Mouse (Mus musculus): ENCODE measurements around the gene Inpp4b. TPM values are rescaled to one million over a fixed set of nuclear protein-coding genes. Genes with fewer than 3 reads are reported as not detected.
"Not testable (repeated sequence)": the region's sequence is repeated elsewhere in the genome, so short reads cannot be mapped to it uniquely, and the experiment has no call there.

Gene Inpp4b
- polyA plus RNA-seq, 1 experiment from 2014 or later = 49.9 TPM

GRCm38 (mm10) chr8:81953101-81953500 is 610.7 kb downstream of the Inpp4b start:
- no peak for DNase-seq (ENCODE audit: low spot score)

DNA sequence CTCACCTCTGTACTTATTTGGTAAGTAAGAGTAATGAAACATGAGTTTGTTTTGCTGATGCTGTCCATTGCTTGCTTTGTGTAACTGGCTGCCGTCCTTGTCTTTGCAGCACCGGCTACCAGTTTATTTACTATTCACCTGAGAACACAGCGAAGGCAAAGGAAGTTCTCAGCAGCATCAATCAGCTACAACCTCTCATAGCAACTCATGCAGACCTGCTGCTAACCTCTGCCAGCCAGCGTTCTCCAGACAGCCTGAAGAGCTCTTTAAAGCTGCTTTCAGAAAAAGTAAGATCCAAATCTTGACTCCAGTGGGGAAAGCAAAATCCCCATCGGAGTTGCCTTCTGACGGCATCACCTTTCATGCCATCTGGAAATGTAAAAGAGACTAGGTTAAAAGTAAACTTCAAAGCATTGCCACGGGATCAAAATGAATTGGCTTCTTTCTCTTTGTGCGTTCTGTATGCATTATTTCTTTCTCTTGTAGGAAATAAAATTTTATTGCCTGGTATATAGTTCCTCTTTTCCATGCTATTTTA is 642.8 kb downstream of the Inpp4b start:
- DNase-seq (ENCODE audit: low spot score) = no peak

- no peak for DNase-seq (ENCODE audit: low spot score)
These were observed 650.6 kb downstream of the Inpp4b start for GRCm38 (mm10) chr8:81992966-81993365.

DNA sequence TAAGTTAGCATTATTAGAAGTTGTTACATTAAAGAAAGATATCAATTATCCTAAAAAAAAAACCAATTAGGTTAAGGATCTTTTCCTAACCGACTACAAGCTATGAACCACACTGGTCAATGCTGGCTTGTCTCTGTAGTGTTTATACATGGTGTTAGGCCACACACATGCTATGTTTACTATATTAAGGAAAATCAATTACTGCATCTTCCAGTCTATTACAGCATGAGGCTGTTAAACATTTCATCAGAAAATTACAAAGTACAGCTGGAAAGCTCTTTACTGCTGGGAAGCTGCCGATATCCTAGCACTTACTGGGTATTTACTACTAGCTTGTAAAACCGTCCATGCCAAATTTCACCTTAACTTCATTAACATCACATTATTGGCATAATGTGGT is 653.9 kb downstream of the Inpp4b start:
- DNase-seq (ENCODE audit: low spot score) = no peak

DNA sequence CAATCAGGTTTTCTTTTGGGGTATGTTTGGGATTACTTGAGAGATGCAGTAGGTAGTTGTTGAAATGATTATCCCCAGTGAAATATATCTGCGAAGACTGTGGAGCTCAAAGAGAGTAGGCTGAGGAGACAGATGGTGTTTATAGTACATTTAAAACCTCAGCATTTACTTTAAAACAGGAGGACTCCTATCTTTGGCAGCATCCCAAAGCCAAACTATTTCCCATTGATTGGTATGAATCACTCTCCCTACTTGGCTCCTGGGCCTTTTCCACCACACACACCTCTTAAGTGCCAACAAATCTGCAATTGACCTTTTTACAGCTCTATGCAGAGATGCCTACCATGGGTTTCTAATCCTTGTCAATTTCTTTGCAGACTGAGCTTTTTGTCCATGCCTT is 654.5 kb downstream of the Inpp4b start:
- no peak for DNase-seq (ENCODE audit: low spot score)

- no peak for DNase-seq (ENCODE audit: low spot score)
These were observed 661.8 kb downstream of the Inpp4b start for GRCm38 (mm10) chr8:82004158-82004557.

DNA sequence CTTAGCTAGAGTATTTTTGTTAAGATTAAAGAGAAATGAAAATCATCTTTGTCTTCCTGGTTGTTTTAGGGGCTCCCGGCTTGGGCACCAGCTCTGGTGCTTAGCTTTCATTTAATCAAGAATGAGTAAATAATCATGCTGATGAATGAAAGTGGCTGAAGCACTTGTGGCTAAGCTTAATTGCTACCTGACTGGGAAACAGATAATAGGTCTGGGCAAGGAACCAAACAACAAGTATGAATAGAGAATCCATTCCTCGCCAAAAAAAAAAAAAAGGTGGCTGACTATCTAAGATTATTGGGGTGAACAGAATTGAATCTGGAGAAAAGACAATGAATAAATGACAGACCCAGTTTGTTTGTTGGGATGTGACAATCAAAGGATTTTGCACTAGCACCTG is 663.1 kb downstream of the Inpp4b start:
- DNase-seq (ENCODE audit: low spot score) = no peak

GRCm38 (mm10) chr8:82017792-82018191 is 675.4 kb downstream of the Inpp4b start:
- no peak for DNase-seq (ENCODE audit: low spot score)

DNA sequence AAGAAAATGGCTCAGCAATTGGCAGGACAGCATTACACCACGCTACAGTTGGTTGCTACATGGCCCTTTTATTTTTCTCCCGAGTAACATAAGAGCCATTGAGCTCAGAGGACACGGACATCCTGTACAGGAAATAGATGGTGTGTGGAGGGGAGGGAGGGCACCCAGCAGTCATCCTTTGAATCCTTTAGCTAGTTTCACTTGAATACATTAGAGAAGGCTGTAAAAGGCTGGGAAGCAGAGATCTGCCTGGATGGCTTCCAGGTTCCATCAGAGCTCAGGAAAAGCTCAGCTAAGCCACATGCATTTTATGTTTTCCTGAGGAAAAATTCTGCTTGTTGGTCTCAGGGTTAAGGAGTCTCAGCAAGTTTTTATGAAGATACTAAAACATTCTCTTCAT is 685.0 kb downstream of the Inpp4b start:
- DNase-seq (ENCODE audit: low spot score) = no peak

GRCm38 (mm10) chr8:82028896-82029295 is 686.5 kb downstream of the Inpp4b start:
- peak; percentile 20 for DNase-seq (ENCODE audit: low spot score)

GRCm38 (mm10) chr8:82032035-82032434 is 689.7 kb downstream of the Inpp4b start:
- not testable (repeated sequence) for DNase-seq (ENCODE audit: low spot score)

DNA sequence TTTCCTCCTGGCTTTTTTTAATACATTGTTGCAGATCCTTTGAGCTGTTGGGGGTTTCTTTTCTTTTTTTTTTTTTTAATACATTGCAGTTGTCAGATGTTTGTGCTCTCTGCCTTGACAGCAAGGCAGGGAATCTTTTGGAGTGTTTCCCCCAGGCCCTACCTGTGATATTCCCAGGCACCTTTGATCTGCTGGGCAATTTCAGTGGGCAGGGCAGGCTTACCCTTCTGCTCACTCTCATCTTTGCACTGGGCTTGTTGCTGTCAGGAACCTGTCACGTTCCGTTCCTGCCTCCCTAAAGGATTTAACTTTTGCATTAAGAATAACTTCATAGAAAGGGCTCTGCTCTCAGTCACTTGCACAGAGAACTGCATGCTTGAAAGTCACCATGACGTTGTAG is 711.7 kb downstream of the Inpp4b start:
- no peak for DNase-seq (ENCODE audit: low spot score)

- no peak for DNase-seq (ENCODE audit: low spot score)
These were observed 725.3 kb downstream of the Inpp4b start for GRCm38 (mm10) chr8:82067619-82068018.

DNA sequence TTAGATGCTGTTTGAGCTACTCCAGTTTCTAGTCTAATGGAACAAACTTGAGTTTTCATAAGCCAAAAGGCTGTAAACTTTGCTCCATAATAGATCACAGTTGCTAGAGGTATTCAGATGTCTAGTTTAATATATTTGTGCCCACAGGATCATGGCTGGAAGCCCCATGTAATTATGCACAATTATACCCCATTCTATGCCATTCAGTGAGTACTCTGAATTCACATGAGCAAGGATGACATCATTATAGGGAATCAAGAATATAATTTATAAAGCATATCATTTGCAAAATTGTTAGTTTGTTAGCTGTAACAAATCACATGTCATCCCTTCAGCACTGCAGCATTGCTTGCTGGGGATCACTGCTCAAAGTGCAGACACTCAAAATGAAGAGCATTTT is 736.9 kb downstream of the Inpp4b start:
- DNase-seq (ENCODE audit: low spot score) = no peak

DNA sequence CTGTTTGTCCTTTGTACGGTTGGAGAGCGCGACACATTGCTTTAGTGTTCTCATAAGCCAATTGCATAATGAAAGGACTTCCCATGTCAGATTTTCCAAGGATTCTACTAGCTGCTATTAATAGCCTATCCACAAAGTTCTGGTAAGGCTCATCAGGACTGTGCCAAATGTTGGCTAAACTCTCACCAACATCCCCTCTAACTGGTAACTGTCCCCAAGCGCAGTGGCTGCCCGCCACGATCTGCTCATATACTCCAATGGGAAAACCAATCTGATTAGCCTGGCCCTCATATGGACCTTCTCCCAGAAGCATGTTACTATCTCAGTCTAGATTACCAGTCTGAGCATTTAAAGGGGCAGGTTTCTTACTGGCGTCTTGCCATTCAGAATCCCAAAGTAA is 744.3 kb downstream of the Inpp4b start:
- DNase-seq (ENCODE audit: low spot score) = not testable (repeated sequence)

- DNase-seq (ENCODE audit: low spot score) = no peak
These were observed 748.5 kb downstream of the Inpp4b start for GRCm38 (mm10) chr8:82090901-82091300.

- DNase-seq (ENCODE audit: low spot score) = no peak
These were observed 750.9 kb downstream of the Inpp4b start for GRCm38 (mm10) chr8:82093274-82093673.

DNA sequence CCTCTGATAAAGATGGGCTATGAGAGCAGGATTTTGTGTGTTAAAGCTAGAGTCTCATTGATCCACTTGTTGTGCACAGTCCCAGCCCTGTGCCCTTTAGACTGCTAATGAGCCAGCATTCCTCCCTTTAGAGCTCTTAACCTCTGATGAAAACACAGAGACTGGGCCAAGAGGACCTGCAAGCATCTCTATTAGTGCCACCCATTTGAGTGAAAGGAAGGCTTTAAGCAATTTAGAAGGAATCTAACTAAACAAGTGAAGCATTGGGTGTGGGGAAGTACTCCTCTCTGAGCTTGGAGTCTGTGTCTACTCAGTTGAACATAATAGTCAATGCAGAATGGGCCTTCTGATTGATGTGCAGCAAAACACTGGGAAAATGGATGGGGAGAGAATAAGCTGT is 762.2 kb downstream of the Inpp4b start:
- DNase-seq (ENCODE audit: low spot score) = no peak

- no peak for DNase-seq (ENCODE audit: low spot score)
These were observed 763.8 kb downstream of the Inpp4b start for GRCm38 (mm10) chr8:82106131-82106530.

DNA sequence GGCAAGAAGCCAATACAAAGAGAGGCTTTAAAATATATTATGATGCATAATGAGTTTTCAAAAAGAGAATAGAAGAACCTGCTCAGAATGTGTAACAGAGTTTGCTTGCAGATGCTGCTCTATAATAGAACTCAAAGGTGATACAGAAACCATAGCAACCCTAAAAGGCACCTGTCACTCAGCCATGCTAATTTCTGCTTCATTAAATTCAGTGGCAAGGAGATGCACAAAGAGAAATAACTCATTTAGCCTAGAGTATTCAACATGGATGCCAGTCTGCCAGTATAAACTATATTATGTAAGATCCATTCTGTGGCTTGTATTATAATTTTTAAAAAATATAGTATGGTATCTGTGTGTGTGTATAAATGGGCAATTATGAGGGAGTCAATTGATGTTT is 807.9 kb downstream of the Inpp4b start:
- DNase-seq (ENCODE audit: low spot score) = no peak

GRCm38 (mm10) chr8:82157928-82158327 is 815.6 kb downstream of the Inpp4b start:
- no peak for DNase-seq (ENCODE audit: low spot score)

All from thymus, postnatal 0 days (tissue).